ENCODE assay signal across 14 mouse cellular contexts in the genomic region with DNA sequence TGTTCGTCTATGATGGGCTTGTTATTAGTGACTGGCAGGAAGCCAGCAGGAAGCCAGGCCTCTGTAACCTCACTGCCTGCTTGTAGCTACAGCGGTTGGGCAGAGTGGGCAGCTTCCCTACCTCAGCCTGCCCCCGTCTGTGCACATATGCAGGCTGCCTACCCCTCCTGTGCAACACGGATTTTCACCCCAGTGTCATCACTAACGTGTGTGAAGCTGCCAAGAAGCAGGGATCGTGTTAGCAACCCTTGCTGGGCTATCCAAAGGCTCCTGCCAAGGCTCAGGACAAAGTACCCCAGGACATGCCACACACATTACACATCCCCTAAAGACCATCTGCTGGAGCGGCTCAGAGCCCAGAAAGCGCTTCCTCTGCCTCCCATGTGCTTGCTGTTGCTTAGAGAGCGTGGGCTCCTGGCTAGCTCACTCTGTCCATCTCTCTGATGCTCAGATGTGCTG. TPM values are rescaled to one million over a fixed set of nuclear protein-coding genes. Genes with fewer than 3 reads are reported as not detected.
DNase-seq lines count a peak whose midpoint lies in the region; ATAC-seq and TF ChIP-seq lines count a peak whose summit lies in the region.
"Had no signal": no experiment of that assay in that cellular context is flagged by ENCODE, and none has a peak within 500 bp of the region (broad histone marks: within the 10 kb centered on the region; RNA-seq: fewer than 3 reads in every experiment).

No protein-coding gene starts in this region.

- no peaks in the 10 kb centered on the region for H3K79me2 ChIP-seq in heart, adult 2 months (replicated peaks; ENCODE audit: control insufficient read depth, insufficient read depth, low read length)

- 60% methylated on average over 9 of the region's 9 CpGs for WGBS in hindbrain, embryonic 16.5 days
- 86% methylated on average over 9 of the region's 9 CpGs for WGBS in hindbrain, embryonic 11.5 days
- 50% methylated on average over 9 of the region's 9 CpGs for WGBS in heart, adult 2 months

- no peaks in the 10 kb centered on the region for H3K4me1 ChIP-seq in hindbrain, embryonic 16.5 days (ENCODE audit: control insufficient read depth, insufficient read depth, low read depth, low read length)
- H3K4me1 ChIP-seq in hindbrain, embryonic 11.5 days (replicated peaks; ENCODE audit: control insufficient read depth, insufficient read depth, low read length), result no peaks in the 10 kb centered on the region
- no peaks in the 10 kb centered on the region for H3K4me1 ChIP-seq in heart, adult 2 months (ENCODE audit: control insufficient read depth, insufficient read depth, low read length)
- H3K4me1 ChIP-seq: forebrain, embryonic 10.5 days; heart, embryonic 15.5 days; liver, embryonic 13.5 days had no signal

- TF ChIP-seq POLR2A in heart, adult 2 months (IDR thresholded peaks at IDR 0.05; ENCODE audit: insufficient read depth, low read depth, low read length), result no peak

- no peak for DNase-seq in hindbrain, embryonic 11.5 days (ENCODE audit: low spot score)
- peak; percentile 94 for DNase-seq in brain, adult 2 months (ENCODE audit: low read depth, low spot score)
- peak; percentile 13 to 40 for DNase-seq in left cerebral cortex, postnatal 14 days (ENCODE audit: low spot score in 2 of 2)
- no peak for DNase-seq in kidney, postnatal 36 days
- no peak for DNase-seq in heart, adult 2 months
- no peak for DNase-seq in gastrocnemius, postnatal 4 days (ENCODE audit: low spot score in 2 of 2)
- DNase-seq: kidney, postnatal 10 days; liver, embryonic 13.5 days had no signal

- no peak overlapping the region for H3K4me2 ChIP-seq in hindbrain, embryonic 16.5 days (ENCODE audit: low read length)
- no peak overlapping the region for H3K4me2 ChIP-seq in hindbrain, embryonic 11.5 days (replicated peaks; ENCODE audit: low read depth, low read length)
- H3K4me2 ChIP-seq: heart, embryonic 15.5 days; liver, embryonic 13.5 days had no signal

- peaks cover 23% of the 10 kb centered on the region for H3K36me3 ChIP-seq in hindbrain, embryonic 16.5 days (ENCODE audit: control insufficient read depth, insufficient read depth, low read length)
- H3K36me3 ChIP-seq in hindbrain, embryonic 11.5 days (ENCODE audit: control insufficient read depth, insufficient read depth, low read length), result no peaks in the 10 kb centered on the region
- no peaks in the 10 kb centered on the region for H3K36me3 ChIP-seq in heart, adult 2 months (ENCODE audit: control insufficient read depth, insufficient read depth, low read length)
- H3K36me3 ChIP-seq: heart, embryonic 15.5 days had no signal

- TF ChIP-seq EP300 in heart, adult 2 months (IDR thresholded peaks at IDR 0.05; ENCODE audit: insufficient read depth, low read depth, low read length), result no peak

- intact Hi-C loops in left cerebral cortex, postnatal 14 days (cut with DNase I), result no loop called here
- intact Hi-C loops in heart, adult 2 months (cut with DNase I), result no loop called here

- TF ChIP-seq CTCF in heart, adult 2 months (IDR thresholded peaks at IDR 0.05), result no peak

- no peaks in the 10 kb centered on the region for H3K9me3 ChIP-seq in hindbrain, embryonic 16.5 days (ENCODE audit: control insufficient read depth, low read length)
- no peaks in the 10 kb centered on the region for H3K9me3 ChIP-seq in hindbrain, embryonic 11.5 days (ENCODE audit: control insufficient read depth, low read length)
- H3K9me3 ChIP-seq: forebrain, embryonic 10.5 days; heart, embryonic 15.5 days; liver, embryonic 13.5 days had no signal

- H3K27me3 ChIP-seq in hindbrain, embryonic 16.5 days (replicated peaks; ENCODE audit: control insufficient read depth, insufficient read depth, low read length), result no peaks in the 10 kb centered on the region
- no peaks in the 10 kb centered on the region for H3K27me3 ChIP-seq in hindbrain, embryonic 11.5 days (ENCODE audit: control insufficient read depth, insufficient read depth, low read length)
- no peaks in the 10 kb centered on the region for H3K27me3 ChIP-seq in heart, adult 2 months (ENCODE audit: control insufficient read depth, insufficient read depth, low read length)
- H3K27me3 ChIP-seq: heart, embryonic 15.5 days; liver, embryonic 13.5 days had no signal

- peak; percentile 89 for ATAC-seq in hindbrain, embryonic 16.5 days
- ATAC-seq in hindbrain, embryonic 11.5 days (ENCODE audit: low FRiP score), result no peak
- ATAC-seq in common myeloid progenitor, adult 5-6 weeks (replicated peaks; ENCODE audit: low read depth, poor library complexity, severe bottlenecking), result peak; percentile 94
- ATAC-seq: CD4-positive, CD25-positive, alpha-beta regulatory T cell, adult 4 months had no signal

- H3K4me3 ChIP-seq in hindbrain, embryonic 16.5 days (ENCODE audit: low read length), result no peak overlapping the region
- H3K4me3 ChIP-seq in hindbrain, embryonic 11.5 days (ENCODE audit: low read depth, low read length), result no peak overlapping the region
- H3K4me3 ChIP-seq in heart, adult 2 months, result no peak overlapping the region
- H3K4me3 ChIP-seq: forebrain, embryonic 10.5 days; heart, embryonic 15.5 days; liver, embryonic 13.5 days had no signal

- H3K27ac ChIP-seq in hindbrain, embryonic 16.5 days (ENCODE audit: low read depth, low read length), result 0 out of 2 replicates have a peak overlapping the region, but pooled peaks have one; percentile 8
- H3K27ac ChIP-seq in hindbrain, embryonic 11.5 days (ENCODE audit: low read depth, low read length), result no peak overlapping the region
- no peak overlapping the region for H3K27ac ChIP-seq in heart, adult 2 months
- H3K27ac ChIP-seq: forebrain, embryonic 10.5 days; heart, embryonic 15.5 days; liver, embryonic 13.5 days had no signal

- H3K9ac ChIP-seq in hindbrain, embryonic 16.5 days (ENCODE audit: low read depth, low read length), result no peak overlapping the region
- no peak overlapping the region for H3K9ac ChIP-seq in hindbrain, embryonic 11.5 days (ENCODE audit: low read depth, low read length)
- H3K9ac ChIP-seq in heart, adult 2 months (ENCODE audit: low read depth, low read length), result no peak overlapping the region
- H3K9ac ChIP-seq: heart, embryonic 15.5 days; liver, embryonic 13.5 days had no signal

RNA-seq across cellular contexts. Expression of gene Faim, which starts 13.7 kb away (rescaled TPM):
- 107 and 115 TPM in 2 replicates for polyA plus RNA-seq in hindbrain, embryonic 16.5 days (2015; fragmentation: Nextera tagmentation; extraction: Ambion mirVana)
- polyA plus RNA-seq in hindbrain, embryonic 11.5 days (2014; fragmentation: Nextera tagmentation; extraction: Ambion mirVana), result 92.0 and 96.3 TPM in 2 replicates
- total RNA-seq in common myeloid progenitor, adult 5-6 weeks (2017), result 108 and 160 TPM in 2 replicates
- total RNA-seq in left cerebral cortex, postnatal 14 days (2021), result 10 to 100 TPM; 29.8 to 36.6 TPM
- 1 to 10 TPM; 4.1 to 5.4 TPM for total RNA-seq in heart, adult 2 months (2021)
- polyA plus RNA-seq in heart, adult 2 months (2012; rRNA removed), result 2.1 and 3.7 TPM in 2 replicates
- 1 to 10 TPM; 8.1 to 9.9 TPM for total RNA-seq in gastrocnemius, postnatal 4 days (2021)

RNA-seq across cellular contexts. Expression of gene Gm1123, which starts 35.6 kb away (rescaled TPM):
- 0.10 and 0.16 TPM in 2 replicates for polyA plus RNA-seq in hindbrain, embryonic 16.5 days (2015; fragmentation: Nextera tagmentation; extraction: Ambion mirVana)
- polyA plus RNA-seq in hindbrain, embryonic 11.5 days (2014; fragmentation: Nextera tagmentation; extraction: Ambion mirVana), result not detected in 2 replicates
- total RNA-seq in common myeloid progenitor, adult 5-6 weeks (2017), result not detected in 2 replicates
- not detected for total RNA-seq in left cerebral cortex, postnatal 14 days (2021)
- not detected for total RNA-seq in heart, adult 2 months (2021)
- polyA plus RNA-seq in heart, adult 2 months (2012; rRNA removed), result 0.12 TPM in 1 of 2 replicates, not detected in the other
- total RNA-seq in gastrocnemius, postnatal 4 days (2021), result not detected
- polyA plus RNA-seq: forebrain, embryonic 10.5 days; liver, embryonic 13.5 days; testis, adult 2 months had no signal

RNA-seq across cellular contexts. Expression of gene Foxl2, which starts 44.8 kb away (rescaled TPM):
- 0.24 and 0.45 TPM in 2 replicates for polyA plus RNA-seq in hindbrain, embryonic 16.5 days (2015; fragmentation: Nextera tagmentation; extraction: Ambion mirVana)
- 1.0 and 1.3 TPM in 2 replicates for polyA plus RNA-seq in hindbrain, embryonic 11.5 days (2014; fragmentation: Nextera tagmentation; extraction: Ambion mirVana)
- not detected in 2 replicates for total RNA-seq in common myeloid progenitor, adult 5-6 weeks (2017)
- total RNA-seq in left cerebral cortex, postnatal 14 days (2021), result 1 to 10 TPM in 1 of 2 experiments, under 1 TPM in 1; 0.86 to 1.7 TPM
- total RNA-seq in heart, adult 2 months (2021), result not detected
- polyA plus RNA-seq in heart, adult 2 months (2012; rRNA removed), result not detected in 2 replicates
- total RNA-seq in gastrocnemius, postnatal 4 days (2021), result not detected
- polyA plus RNA-seq: CD4-positive, CD25-positive, alpha-beta regulatory T cell, adult 4 months; heart, embryonic 15.5 days; liver, embryonic 13.5 days; testis, adult 2 months had no signal

Comparison
In these comparisons a context has a peak if more than half of its experiments do, and no peak if none do; other contexts are left out.
1. DNase-seq: peak in brain, adult 2 months (single experiment) and left cerebral cortex, postnatal 14 days (2 of 2); none in hindbrain, embryonic 11.5 days (single experiment), kidney, postnatal 36 days (0 of 2), heart, adult 2 months (0 of 2) and gastrocnemius, postnatal 4 days (0 of 2).